Mouse (Mus musculus) erythroblast, adult 5-6 weeks (primary cell): ENCODE measurements at regions not wholly inside any gene's neighbourhood (a gene's known extent, or its start where the extent isn't known, plus 50 kb on each side); places are given as distances from the start of the nearest gene placed in this dataset.

Experiments
- ATAC-seq: replicated peaks from 2 replicates; pipeline ENCODE4 v1.8.0; 2016; ENCODE audit warnings: moderate number of reproducible peaks, mild to moderate bottlenecking, moderate TSS enrichment, inconsistent platforms; ENCODE audit not compliant: poor library complexity, low FRiP score, severe bottlenecking

- no peak for ATAC-seq
Measured at GRCm38 (mm10) chr13:107371616-107372582, 350.0 kb upstream of the Kif2a start.

- no peak for ATAC-seq
Measured at GRCm38 (mm10) chr13:107367639-107368038, 345.7 kb upstream of the Kif2a start.

- ATAC-seq, result no peak
Measured at GRCm38 (mm10) chr13:107365766-107366165, 343.8 kb upstream of the Kif2a start.

GRCm38 (mm10) chr13:107365241-107365640, 343.3 kb upstream of the Kif2a start:
- no peak for ATAC-seq

- ATAC-seq, result no peak
Measured at GRCm38 (mm10) chr13:107362806-107363687, 341.1 kb upstream of the Kif2a start.

- ATAC-seq, result no peak
Measured at GRCm38 (mm10) chr13:107340802-107341364, 319.0 kb upstream of the Kif2a start.

- no peak for ATAC-seq
Measured at GRCm38 (mm10) chr13:107338111-107338510, 316.2 kb upstream of the Kif2a start.

- ATAC-seq, result no peak
Measured at GRCm38 (mm10) chr13:107337111-107337510, 315.2 kb upstream of the Kif2a start.

- ATAC-seq, result no peak
Measured at GRCm38 (mm10) chr13:107329348-107329747, 307.4 kb upstream of the Kif2a start.

GRCm38 (mm10) chr13:107325707-107326495, 304.0 kb upstream of the Kif2a start:
- no peak for ATAC-seq

GRCm38 (mm10) chr13:107314746-107315145, 292.8 kb upstream of the Kif2a start:
- no peak for ATAC-seq

- ATAC-seq, result no peak
Measured at GRCm38 (mm10) chr13:107308958-107309639, 287.2 kb upstream of the Kif2a start.

GRCm38 (mm10) chr13:107308404-107308803, 286.5 kb upstream of the Kif2a start:
- ATAC-seq, result no peak

- no peak for ATAC-seq
Measured at GRCm38 (mm10) chr13:107306958-107307357, 285.0 kb upstream of the Kif2a start.

GRCm38 (mm10) chr13:107306232-107306631, 284.3 kb upstream of the Kif2a start:
- no peak for ATAC-seq

GRCm38 (mm10) chr13:107305738-107306137, 283.8 kb upstream of the Kif2a start:
- no peak for ATAC-seq

- ATAC-seq, result no peak
Measured at GRCm38 (mm10) chr13:107303878-107304277, 282.0 kb upstream of the Kif2a start.

GRCm38 (mm10) chr13:107303322-107303721, 281.4 kb upstream of the Kif2a start:
- no peak for ATAC-seq

- ATAC-seq, result no peak
Measured at GRCm38 (mm10) chr13:107300792-107301191, 278.9 kb upstream of the Kif2a start.
